Mouse (Mus musculus) inflammation-experienced regulatory T-cells, adult 16 weeks (primary cell): Measurements from ENCODE around the gene Rybp. TPM values are rescaled to one million over a fixed set of nuclear protein-coding genes. Genes with fewer than 3 reads are reported as not detected.

Experiments used
- polyA plus RNA-seq: library from polyadenylated mRNA; unstranded; fragments of 100-300 nt; shearing (Covaris generic); gene quantifications from one replicate; pipeline ENCODE4 v1.2.1, GENCODE M21; 2017

Gene Rybp
- 3.7 TPM for polyA plus RNA-seq

GRCm38 (mm10) chr6:100287334-100288015 is at the start of gene Rybp:
Gene Rybp (minus strand): TSS chr6:100287485.

